Mouse (Mus musculus) naive thymus-derived CD4-positive, alpha-beta T cell, adult 5 months (primary cell): ENCODE measurements around the gene Gpr50. TPM values are rescaled to one million over a fixed set of nuclear protein-coding genes. Genes with fewer than 3 reads are reported as not detected.

Experiments
- polyA plus RNA-seq: library from polyadenylated mRNA; unstranded; fragments of 100-300 nt; shearing (Covaris generic); gene quantifications from one replicate; pipeline ENCODE4 v1.2.1, GENCODE M21; 2017

Gpr50 gene
- polyA plus RNA-seq = not detected

DNA sequence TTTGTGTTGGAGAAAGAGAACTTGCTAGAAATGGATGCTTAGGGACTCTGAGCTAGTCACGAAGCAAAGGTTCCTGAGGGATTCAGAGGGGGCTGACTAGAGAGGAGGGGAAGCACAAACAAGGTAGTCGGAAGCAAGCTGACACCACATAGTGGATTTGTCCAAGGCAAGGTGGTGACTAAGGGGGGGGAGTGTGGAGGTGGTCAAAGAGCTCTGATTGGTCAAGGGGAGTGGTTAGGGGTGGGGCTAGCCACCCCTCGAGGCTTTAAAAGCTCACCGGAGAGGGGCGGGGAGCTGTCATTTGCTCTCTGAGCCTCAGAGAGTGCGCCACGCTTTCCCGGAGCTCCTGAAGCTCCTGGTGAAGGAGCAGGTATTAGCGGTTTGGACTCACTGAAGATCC, at the start of gene Gpr50:
Gene Gpr50, plus strand, starts transcription at position 294 of the 400 bp plus-strand sequence.

Other genes with a start within 250 kb of the Gpr50 start
- gene Cd99l2, start 170.8 kb upstream of the Gpr50 start, polyA plus RNA-seq = 6.5 TPM
- 18.8 TPM for gene Hmgb3, start 107.7 kb upstream of the Gpr50 start, polyA plus RNA-seq
- 26.7 TPM for gene Vma21, start 152.3 kb downstream of the Gpr50 start, polyA plus RNA-seq